Mouse (Mus musculus): Measurements from ENCODE around the gene Dpy19l3.

Gene Dpy19l3

GRCm38 (mm10) chr7:35753319-35754032 lies 778 bp downstream of the Dpy19l3 start:
- no peak for ATAC-seq (ENCODE audit: insufficient number of reproducible peaks, low FRiP score, low TSS enrichment)

- ATAC-seq (ENCODE audit: insufficient number of reproducible peaks, low FRiP score, low TSS enrichment): no peak
Measured at GRCm38 (mm10) chr7:35750873-35751272, 3.4 kb downstream of the Dpy19l3 start.

GRCm38 (mm10) chr7:35747397-35747964 lies 6.8 kb downstream of the Dpy19l3 start:
- ATAC-seq (ENCODE audit: insufficient number of reproducible peaks, low FRiP score, low TSS enrichment): no peak

GRCm38 (mm10) chr7:35746686-35747396 lies 7.4 kb downstream of the Dpy19l3 start:
- ATAC-seq (ENCODE audit: insufficient number of reproducible peaks, low FRiP score, low TSS enrichment): no peak

GRCm38 (mm10) chr7:35745281-35745702 lies 9.0 kb downstream of the Dpy19l3 start:
- ATAC-seq (ENCODE audit: insufficient number of reproducible peaks, low FRiP score, low TSS enrichment): no peak

GRCm38 (mm10) chr7:35744771-35745170 lies 9.5 kb downstream of the Dpy19l3 start:
- no peak for ATAC-seq (ENCODE audit: insufficient number of reproducible peaks, low FRiP score, low TSS enrichment)

GRCm38 (mm10) chr7:35742310-35742709 lies 11.9 kb downstream of the Dpy19l3 start:
- ATAC-seq (ENCODE audit: insufficient number of reproducible peaks, low FRiP score, low TSS enrichment): no peak

- no peak for ATAC-seq (ENCODE audit: insufficient number of reproducible peaks, low FRiP score, low TSS enrichment)
Measured at GRCm38 (mm10) chr7:35741858-35742257, 12.4 kb downstream of the Dpy19l3 start.

GRCm38 (mm10) chr7:35740489-35741230 lies 13.6 kb downstream of the Dpy19l3 start:
- ATAC-seq (ENCODE audit: insufficient number of reproducible peaks, low FRiP score, low TSS enrichment): no peak

- no peak for ATAC-seq (ENCODE audit: insufficient number of reproducible peaks, low FRiP score, low TSS enrichment)
Measured at GRCm38 (mm10) chr7:35738871-35739270, 15.4 kb downstream of the Dpy19l3 start.

GRCm38 (mm10) chr7:35733313-35734050 lies 20.8 kb downstream of the Dpy19l3 start:
- no peak for ATAC-seq (ENCODE audit: insufficient number of reproducible peaks, low FRiP score, low TSS enrichment)

- ATAC-seq (ENCODE audit: insufficient number of reproducible peaks, low FRiP score, low TSS enrichment): no peak
Measured at GRCm38 (mm10) chr7:35732585-35733059, 21.6 kb downstream of the Dpy19l3 start.

GRCm38 (mm10) chr7:35729621-35730031 lies 24.6 kb downstream of the Dpy19l3 start:
- ATAC-seq (ENCODE audit: insufficient number of reproducible peaks, low FRiP score, low TSS enrichment): no peak

- no peak for ATAC-seq (ENCODE audit: insufficient number of reproducible peaks, low FRiP score, low TSS enrichment)
Measured at GRCm38 (mm10) chr7:35728376-35728775, 25.9 kb downstream of the Dpy19l3 start.

GRCm38 (mm10) chr7:35723035-35723434 lies 31.2 kb downstream of the Dpy19l3 start:
- ATAC-seq (ENCODE audit: insufficient number of reproducible peaks, low FRiP score, low TSS enrichment): no peak

GRCm38 (mm10) chr7:35718421-35719178 lies 35.7 kb downstream of the Dpy19l3 start:
- ATAC-seq (ENCODE audit: insufficient number of reproducible peaks, low FRiP score, low TSS enrichment): no peak

- no peak for ATAC-seq (ENCODE audit: insufficient number of reproducible peaks, low FRiP score, low TSS enrichment)
Measured at GRCm38 (mm10) chr7:35710366-35710765, 43.9 kb downstream of the Dpy19l3 start.

GRCm38 (mm10) chr7:35708101-35708500 lies 46.2 kb downstream of the Dpy19l3 start:
- ATAC-seq (ENCODE audit: insufficient number of reproducible peaks, low FRiP score, low TSS enrichment): no peak

- no peak for ATAC-seq (ENCODE audit: insufficient number of reproducible peaks, low FRiP score, low TSS enrichment)
Measured at GRCm38 (mm10) chr7:35699005-35699404, 55.2 kb downstream of the Dpy19l3 start.
